Mouse (Mus musculus): Measurements from ENCODE around the gene Aspscr1. TPM values are rescaled to one million over a fixed set of nuclear protein-coding genes. Genes with fewer than 3 reads are reported as not detected.

The Aspscr1 gene
- polyA plus RNA-seq, 1 experiment: 33.3 TPM

DNA sequence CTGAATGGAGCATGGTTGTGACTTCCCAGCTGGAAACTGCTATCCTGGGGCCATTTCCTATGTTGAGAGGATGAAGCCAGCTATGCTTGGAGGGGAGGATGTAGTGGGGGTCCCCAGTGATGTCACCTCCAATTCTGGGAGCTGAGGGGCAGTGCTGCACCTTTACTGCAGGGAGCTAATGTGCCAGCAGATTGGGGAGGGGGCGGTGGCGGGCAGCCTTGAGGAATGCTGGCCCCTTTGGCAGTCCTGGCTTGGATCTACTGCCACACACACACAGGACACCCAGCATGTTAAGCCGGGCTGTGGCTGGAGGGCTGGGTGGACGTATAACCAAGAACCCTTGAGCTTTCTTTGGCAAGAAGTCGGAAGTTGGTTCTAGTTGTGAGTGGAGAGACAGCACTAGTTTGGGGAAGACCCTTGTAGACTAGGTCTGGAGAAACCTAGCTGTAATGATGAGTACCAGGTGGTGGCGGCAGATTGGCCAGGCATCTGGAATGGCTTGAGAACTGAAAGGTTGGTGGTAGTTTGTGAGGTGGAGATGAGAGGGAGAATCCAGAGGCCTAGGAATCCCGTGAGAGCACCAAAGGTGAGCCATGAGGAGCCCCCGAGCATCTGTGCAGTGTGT is 39.3 kb downstream of the Aspscr1 start:
- H3K27ac ChIP-seq (replicated peaks; ENCODE audit: low read depth, low read length): no peak overlapping the region
- H3K4me3 ChIP-seq (ENCODE audit: insufficient read depth, low read depth, low read length): no peak overlapping the region
- H3K4me1 ChIP-seq (ENCODE audit: control insufficient read depth, insufficient read depth, insufficient read length, low read length): peaks cover 6% of the 10 kb centered on the region; the same call in 1 of the 2 replicates

GRCm38 (mm10) chr11:120712771-120713568 is 40.2 kb downstream of the Aspscr1 start:
- Histone ChIP-seq H3K27ac (replicated peaks; ENCODE audit: low read depth, low read length) (no peak overlapping the region), H3K4me1 (ENCODE audit: control insufficient read depth, insufficient read depth, insufficient read length, low read length) (peaks cover 6% of the 10 kb centered on the region; the same call in 1 of the 2 replicates), H3K4me3 (ENCODE audit: insufficient read depth, low read depth, low read length) (peak overlapping the region; percentile 59)

- Histone ChIP-seq H3K27ac (replicated peaks; ENCODE audit: low read depth, low read length) (no peak within 1 kb of the TSS), H3K4me1 (ENCODE audit: control insufficient read depth, insufficient read depth, insufficient read length, low read length) (peaks cover 6% of the 10 kb centered on the region; the same call in 1 of the 2 replicates), H3K4me3 (ENCODE audit: insufficient read depth, low read depth, low read length) (peak within 1 kb of the TSS; percentile 72)
Observed at GRCm38 (mm10) chr11:120713580-120714518, 41.1 kb downstream of the Aspscr1 start, which contains the start of the genes Cenpx and Lrrc45. Gene Cenpx (minus strand): TSS chr11:120713738. Gene Lrrc45 (plus strand): TSS chr11:120713925.

GRCm38 (mm10) chr11:120714546-120714945 is 41.8 kb downstream of the Aspscr1 start:
- no peak overlapping the region for H3K27ac ChIP-seq (replicated peaks; ENCODE audit: low read depth, low read length)
- H3K4me3 ChIP-seq (ENCODE audit: insufficient read depth, low read depth, low read length): peak overlapping the region; percentile 72
- peaks cover 6% of the 10 kb centered on the region; the same call in 1 of the 2 replicates for H3K4me1 ChIP-seq (ENCODE audit: control insufficient read depth, insufficient read depth, insufficient read length, low read length)

GRCm38 (mm10) chr11:120715131-120715530 is 42.4 kb downstream of the Aspscr1 start:
- H3K4me3 ChIP-seq (ENCODE audit: insufficient read depth, low read depth, low read length): no peak overlapping the region; the same call in 1 of the 2 replicates

GRCm38 (mm10) chr11:120719242-120719641 is 46.5 kb downstream of the Aspscr1 start:
- Histone ChIP-seq H3K27ac (replicated peaks; ENCODE audit: low read depth, low read length) (no peak overlapping the region), H3K4me3 (ENCODE audit: insufficient read depth, low read depth, low read length) (no peak overlapping the region), H3K4me1 (ENCODE audit: control insufficient read depth, insufficient read depth, insufficient read length, low read length) (peaks cover 5% of the 10 kb centered on the region; the same call in 1 of the 2 replicates)

More at GRCm38 (mm10) chr11:120715131-120715530, 42.4 kb downstream of the Aspscr1 start:
- Histone ChIP-seq H3K4me1 (ENCODE audit: control insufficient read depth, insufficient read depth, insufficient read length, low read length) (peaks cover 6% of the 10 kb centered on the region; the same call in 1 of the 2 replicates), H3K27ac (replicated peaks; ENCODE audit: low read depth, low read length) (no peak overlapping the region)

DNA sequence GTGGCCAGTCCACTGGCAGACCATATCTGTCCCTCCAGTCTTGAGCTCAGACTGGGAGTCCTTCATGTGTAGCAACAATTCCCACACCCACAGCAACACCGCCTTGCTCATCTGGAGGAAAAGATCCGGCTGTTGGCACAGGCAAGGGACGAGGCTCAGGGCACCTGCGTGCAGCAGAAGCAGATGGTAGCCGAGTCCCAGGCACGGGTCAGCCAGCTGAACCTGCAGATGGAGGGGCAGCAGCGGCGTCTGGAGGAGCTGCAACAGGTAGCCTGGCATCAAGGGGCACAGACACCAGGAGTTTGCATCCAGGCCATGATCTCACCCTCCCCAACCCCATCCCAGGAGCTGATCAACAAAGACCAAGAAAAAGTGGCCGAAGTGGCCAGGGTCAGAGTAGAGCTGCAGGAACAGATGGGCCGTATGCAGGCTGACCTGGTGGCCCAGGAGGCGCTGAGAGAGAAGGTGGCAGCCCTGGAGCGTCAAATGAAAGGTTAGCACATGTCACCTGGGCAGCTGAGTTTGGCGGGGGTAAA is 47.1 kb downstream of the Aspscr1 start:
- H3K4me3 ChIP-seq (ENCODE audit: insufficient read depth, low read depth, low read length): no peak overlapping the region
- no peaks in the 10 kb centered on the region; the same call in 1 of the 2 replicates for H3K4me1 ChIP-seq (ENCODE audit: control insufficient read depth, insufficient read depth, insufficient read length, low read length)
- H3K27ac ChIP-seq (replicated peaks; ENCODE audit: low read depth, low read length): no peak overlapping the region

- Histone ChIP-seq H3K27ac (replicated peaks; ENCODE audit: low read depth, low read length) (no peak overlapping the region), H3K4me1 (ENCODE audit: control insufficient read depth, insufficient read depth, insufficient read length, low read length) (no peaks in the 10 kb centered on the region; the same call in 1 of the 2 replicates), H3K4me3 (ENCODE audit: insufficient read depth, low read depth, low read length) (peak overlapping the region; percentile 52)
Observed at GRCm38 (mm10) chr11:120720450-120720849, 47.7 kb downstream of the Aspscr1 start.

- H3K4me3 ChIP-seq (ENCODE audit: insufficient read depth, low read depth, low read length): peak within 1 kb of the TSS; percentile 52
- no peaks in the 10 kb centered on the region; the same call in 1 of the 2 replicates for H3K4me1 ChIP-seq (ENCODE audit: control insufficient read depth, insufficient read depth, insufficient read length, low read length)
- no peak within 1 kb of the TSS for H3K27ac ChIP-seq (replicated peaks; ENCODE audit: low read depth, low read length)
Observed at GRCm38 (mm10) chr11:120721124-120722066, 48.6 kb downstream of the Aspscr1 start, which contains the start of gene Rac3. Gene Rac3 (plus strand): TSS chr11:120721470.

GRCm38 (mm10) chr11:120722067-120722630 is 49.4 kb downstream of the Aspscr1 start:
- peak overlapping the region; percentile 52 for H3K4me3 ChIP-seq (ENCODE audit: insufficient read depth, low read depth, low read length)
- no peak overlapping the region for H3K27ac ChIP-seq (replicated peaks; ENCODE audit: low read depth, low read length)
- H3K4me1 ChIP-seq (ENCODE audit: control insufficient read depth, insufficient read depth, insufficient read length, low read length): no peaks in the 10 kb centered on the region; the same call in 1 of the 2 replicates

GRCm38 (mm10) chr11:120722761-120723382 is 50.1 kb downstream of the Aspscr1 start:
- Histone ChIP-seq H3K4me1 (ENCODE audit: control insufficient read depth, insufficient read depth, insufficient read length, low read length) (no peaks in the 10 kb centered on the region; the same call in 1 of the 2 replicates), H3K4me3 (ENCODE audit: insufficient read depth, low read depth, low read length) (no peak overlapping the region), H3K27ac (replicated peaks; ENCODE audit: low read depth, low read length) (no peak overlapping the region)

GRCm38 (mm10) chr11:120723509-120723908 is 50.7 kb downstream of the Aspscr1 start:
- Histone ChIP-seq H3K4me1 (ENCODE audit: control insufficient read depth, insufficient read depth, insufficient read length, low read length) (no peaks in the 10 kb centered on the region; the same call in 1 of the 2 replicates), H3K4me3 (ENCODE audit: insufficient read depth, low read depth, low read length) (no peak overlapping the region), H3K27ac (replicated peaks; ENCODE audit: low read depth, low read length) (no peak overlapping the region)

All from brown adipose tissue, adult 24 weeks (tissue).